Mouse (Mus musculus): Measurements from ENCODE around the gene Gcm2. TPM values are rescaled to one million over a fixed set of nuclear protein-coding genes. Genes with fewer than 3 reads are reported as not detected.
A peak's percentile ranks its signal among the peaks of the same experiment; 100 is the strongest.

Gcm2 gene
- polyA plus RNA-seq, 1 experiment from 2014 or later = 0.11 TPM

- Histone ChIP-seq H3K9me3 (ENCODE audit: control insufficient read depth, low read length) (no peaks in the 10 kb centered on the region), H3K27me3 (ENCODE audit: control insufficient read depth, insufficient read depth, low read length) (0 out of 2 replicates have a peak, but pooled peaks cover 3% of the 10 kb centered on the region), H3K4me1 (ENCODE audit: control insufficient read depth, insufficient read depth, low read length) (no peaks in the 10 kb centered on the region), H3K4me3 (ENCODE audit: low read depth, low read length) (no peak overlapping the region), H3K4me2 (ENCODE audit: low read depth) (no peak overlapping the region), H3K9ac (ENCODE audit: low read length) (no peak overlapping the region), H3K27ac (ENCODE audit: low read depth, low read length) (no peak overlapping the region), H3K36me3 (ENCODE audit: control insufficient read depth, insufficient read depth, low read length) (no peaks in the 10 kb centered on the region)
- 45% methylated on average over 9 of the region's 9 CpGs for WGBS
- ATAC-seq (ENCODE audit: insufficient read depth, low FRiP score, low TSS enrichment) (no peak), DNase-seq (ENCODE audit: low spot score) (no peak)
Observed at GRCm38 (mm10) chr13:41119152-41119945, 8.5 kb upstream of the Gcm2 start.

DNA sequence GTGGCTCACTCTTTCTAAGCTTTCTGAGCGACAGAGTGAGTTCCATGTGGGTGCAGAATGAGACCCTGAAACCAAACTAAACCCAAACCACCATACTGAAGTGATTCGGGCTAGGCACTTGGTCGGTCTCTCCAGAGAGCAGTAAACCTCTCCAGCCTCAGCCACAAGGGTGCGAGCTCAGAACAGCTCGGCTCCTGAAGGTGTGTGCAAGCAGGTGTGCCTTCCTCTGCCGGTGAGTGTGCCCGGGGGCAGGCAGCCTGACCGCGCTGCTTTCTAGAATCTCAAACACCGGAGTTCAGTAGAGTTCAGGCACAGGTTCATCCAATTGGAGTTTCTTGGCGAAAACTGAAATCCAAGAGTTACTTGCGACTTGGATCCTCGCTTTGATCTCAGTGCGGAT, 3.1 kb upstream of the Gcm2 start, which contains the start of gene Sycp2l:
Gene Sycp2l (plus strand): TSS at position 368 of the 400 bp plus-strand sequence.
- Histone ChIP-seq H3K36me3 (ENCODE audit: control insufficient read depth, insufficient read depth, low read length) (no peaks in the 10 kb centered on the region), H3K4me3 (ENCODE audit: low read depth, low read length) (no peak within 1 kb of the TSS), H3K4me2 (ENCODE audit: low read depth) (peak within 1 kb of the TSS; percentile 19), H3K27ac (ENCODE audit: low read depth, low read length) (no peak within 1 kb of the TSS), H3K27me3 (ENCODE audit: control insufficient read depth, insufficient read depth, low read length) (0 out of 2 replicates have a peak, but pooled peaks cover 8% of the 10 kb centered on the region), H3K4me1 (ENCODE audit: control insufficient read depth, insufficient read depth, low read length) (no peaks in the 10 kb centered on the region), H3K9me3 (ENCODE audit: control insufficient read depth, low read length) (no peaks in the 10 kb centered on the region), H3K9ac (ENCODE audit: low read length) (no peak within 1 kb of the TSS)
- no peak for ATAC-seq (ENCODE audit: insufficient read depth, low FRiP score, low TSS enrichment)
- 20% methylated on average over 14 of the region's 14 CpGs for WGBS
- DNase-seq (ENCODE audit: low spot score) = no peak

DNA sequence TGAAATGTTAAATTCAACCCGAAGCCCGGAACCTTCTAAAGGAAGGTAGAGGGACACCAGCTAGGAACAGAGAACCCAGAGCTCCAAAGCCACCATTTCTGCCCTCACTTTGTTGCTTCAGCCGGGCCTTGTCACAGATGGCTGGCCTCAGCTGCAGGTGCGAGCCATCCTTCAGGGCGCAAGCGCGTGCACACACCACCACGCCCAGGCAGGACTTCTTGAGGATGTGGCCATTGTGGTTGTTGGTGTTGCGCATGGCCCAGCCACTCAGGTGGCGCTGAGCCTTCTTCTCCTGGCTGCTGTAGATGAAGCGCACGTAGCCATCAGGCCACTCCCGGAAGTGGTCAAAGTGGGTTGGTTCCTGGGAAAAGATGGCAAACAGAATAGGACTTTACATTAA, 5.3 kb downstream of the Gcm2 start:
- Histone ChIP-seq H3K9me3 (ENCODE audit: control insufficient read depth, low read length) (no peaks in the 10 kb centered on the region), H3K27ac (ENCODE audit: low read depth, low read length) (no peak overlapping the region), H3K4me3 (ENCODE audit: low read depth, low read length) (no peak overlapping the region), H3K4me2 (ENCODE audit: low read depth) (no peak overlapping the region), H3K4me1 (ENCODE audit: control insufficient read depth, insufficient read depth, low read length) (no peaks in the 10 kb centered on the region), H3K9ac (ENCODE audit: low read length) (no peak overlapping the region), H3K27me3 (ENCODE audit: control insufficient read depth, insufficient read depth, low read length) (no peaks in the 10 kb centered on the region), H3K36me3 (ENCODE audit: control insufficient read depth, insufficient read depth, low read length) (no peaks in the 10 kb centered on the region)
- DNase-seq (ENCODE audit: low spot score) = no peak
- no peak for ATAC-seq (ENCODE audit: insufficient read depth, low FRiP score, low TSS enrichment)
- 93% methylated on average over 13 of the region's 13 CpGs for WGBS

DNA sequence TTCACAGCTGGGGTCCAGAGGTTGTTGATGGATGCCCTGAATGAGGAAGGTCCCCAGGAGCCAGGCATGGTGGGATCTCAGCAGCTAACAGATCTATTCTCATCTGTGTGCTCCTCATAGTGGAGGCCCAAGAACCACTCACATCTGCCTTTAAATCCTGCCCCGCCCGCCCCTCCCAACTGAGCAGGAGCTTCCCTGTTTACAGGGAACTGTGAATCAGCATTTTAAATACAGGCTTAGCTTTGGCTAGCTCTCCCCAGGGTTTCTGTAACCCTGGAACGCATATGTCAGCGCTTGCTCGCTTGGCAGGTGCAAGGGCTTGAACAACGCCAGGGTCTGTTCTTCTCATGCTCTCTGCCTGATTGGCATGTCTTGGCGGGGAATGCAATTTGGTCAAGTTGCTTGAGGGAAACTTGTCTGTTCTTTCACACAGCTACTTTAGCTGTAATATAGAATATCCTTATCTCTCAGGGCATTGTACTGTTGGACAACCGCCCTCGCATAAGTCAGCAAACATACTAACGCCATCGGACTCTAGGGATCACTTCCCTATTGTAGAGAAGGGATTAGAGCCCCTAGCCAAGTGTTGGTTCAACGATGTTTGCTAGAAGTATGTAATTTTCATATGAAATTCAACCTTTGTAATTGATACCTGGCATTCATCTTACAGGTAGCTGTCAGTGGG, 6.9 kb downstream of the Gcm2 start:
- Histone ChIP-seq H3K27ac (ENCODE audit: low read depth, low read length) (no peak overlapping the region), H3K36me3 (ENCODE audit: control insufficient read depth, insufficient read depth, low read length) (no peaks in the 10 kb centered on the region), H3K4me1 (ENCODE audit: control insufficient read depth, insufficient read depth, low read length) (no peaks in the 10 kb centered on the region), H3K9me3 (ENCODE audit: control insufficient read depth, low read length) (no peaks in the 10 kb centered on the region), H3K4me2 (ENCODE audit: low read depth) (no peak overlapping the region), H3K9ac (ENCODE audit: low read length) (no peak overlapping the region), H3K4me3 (ENCODE audit: low read depth, low read length) (no peak overlapping the region), H3K27me3 (ENCODE audit: control insufficient read depth, insufficient read depth, low read length) (no peaks in the 10 kb centered on the region)
- ATAC-seq (ENCODE audit: insufficient read depth, low FRiP score, low TSS enrichment) (no peak), DNase-seq (ENCODE audit: low spot score) (no peak)
- WGBS = 79% methylated on average over 12 of the region's 12 CpGs

GRCm38 (mm10) chr13:41100031-41100430, 10.8 kb downstream of the Gcm2 start:
- DNase-seq (ENCODE audit: low spot score) (no peak), ATAC-seq (ENCODE audit: insufficient read depth, low FRiP score, low TSS enrichment) (no peak)
- 91% methylated on average over 2 of the region's 2 CpGs for WGBS
- no peak overlapping the region for H3K4me3 ChIP-seq (ENCODE audit: low read depth, low read length)
- no peaks in the 10 kb centered on the region for H3K36me3 ChIP-seq (ENCODE audit: control insufficient read depth, insufficient read depth, low read length)
- no peaks in the 10 kb centered on the region for H3K9me3 ChIP-seq (ENCODE audit: control insufficient read depth, low read length)
- no peak overlapping the region for H3K27ac ChIP-seq (ENCODE audit: low read depth, low read length)
- H3K9ac ChIP-seq (ENCODE audit: low read length) = no peak overlapping the region
- H3K4me1 ChIP-seq (ENCODE audit: control insufficient read depth, insufficient read depth, low read length) = no peaks in the 10 kb centered on the region
- H3K27me3 ChIP-seq (ENCODE audit: control insufficient read depth, insufficient read depth, low read length) = no peaks in the 10 kb centered on the region
- H3K4me2 ChIP-seq (ENCODE audit: low read depth) = no peak overlapping the region

- H3K36me3 ChIP-seq (ENCODE audit: control insufficient read depth, insufficient read depth, low read length) = no peaks in the 10 kb centered on the region
- H3K27me3 ChIP-seq (ENCODE audit: control insufficient read depth, insufficient read depth, low read length) = no peaks in the 10 kb centered on the region
- H3K9ac ChIP-seq (ENCODE audit: low read length) = no peak overlapping the region
- no peak for ATAC-seq (ENCODE audit: insufficient read depth, low FRiP score, low TSS enrichment)
- no peak overlapping the region for H3K4me2 ChIP-seq (ENCODE audit: low read depth)
- DNase-seq (ENCODE audit: low spot score) = no peak
- H3K4me1 ChIP-seq (ENCODE audit: control insufficient read depth, insufficient read depth, low read length) = no peaks in the 10 kb centered on the region
- no peak overlapping the region for H3K27ac ChIP-seq (ENCODE audit: low read depth, low read length)
- 90% methylated on average over 15 of the region's 15 CpGs for WGBS
- no peak overlapping the region for H3K4me3 ChIP-seq (ENCODE audit: low read depth, low read length)
- H3K9me3 ChIP-seq (ENCODE audit: control insufficient read depth, low read length) = no peaks in the 10 kb centered on the region
Observed at GRCm38 (mm10) chr13:41098325-41098724, 12.5 kb downstream of the Gcm2 start.

DNA sequence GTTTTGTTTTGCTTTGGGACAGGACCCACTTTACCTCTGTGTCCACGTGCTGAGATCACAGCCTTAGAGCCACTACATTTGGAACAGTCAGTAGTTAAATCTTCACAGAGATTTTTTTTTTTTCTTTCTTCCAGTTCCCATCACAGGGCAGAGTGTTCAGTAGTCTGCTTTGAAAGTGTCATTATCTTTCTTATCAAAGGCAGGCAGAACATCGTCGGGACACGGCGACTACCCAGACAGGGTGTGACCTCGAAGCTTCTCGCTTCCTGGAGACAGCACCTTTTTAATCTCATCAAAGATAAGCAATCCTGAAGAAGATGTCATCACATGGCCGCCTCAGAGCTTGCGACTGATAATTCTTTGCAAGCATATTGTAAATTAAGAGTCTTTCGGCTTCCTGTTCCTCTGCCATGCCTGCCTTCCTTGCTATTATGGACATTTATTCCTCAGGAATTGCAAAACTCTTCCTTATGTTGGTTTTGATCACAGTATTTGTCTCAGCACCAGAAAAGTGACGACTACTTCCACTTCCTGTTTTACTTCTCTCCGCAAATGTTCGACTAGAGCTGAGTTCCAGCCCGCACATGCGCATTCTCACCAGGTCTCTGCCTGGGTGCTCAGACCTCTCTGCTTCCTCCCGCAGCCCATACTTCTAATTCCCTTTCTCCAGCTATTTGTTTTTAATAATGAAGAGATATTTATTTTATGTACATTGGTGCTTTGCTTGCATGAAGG, 13.3 kb downstream of the Gcm2 start:
- no peaks in the 10 kb centered on the region for H3K36me3 ChIP-seq (ENCODE audit: control insufficient read depth, insufficient read depth, low read length)
- H3K9ac ChIP-seq (ENCODE audit: low read length) = no peak overlapping the region
- H3K9me3 ChIP-seq (ENCODE audit: control insufficient read depth, low read length) = no peaks in the 10 kb centered on the region
- 86% methylated on average over 16 of the region's 16 CpGs for WGBS
- no peak overlapping the region for H3K4me3 ChIP-seq (ENCODE audit: low read depth, low read length)
- no peak overlapping the region for H3K4me2 ChIP-seq (ENCODE audit: low read depth)
- no peaks in the 10 kb centered on the region for H3K4me1 ChIP-seq (ENCODE audit: control insufficient read depth, insufficient read depth, low read length)
- DNase-seq (ENCODE audit: low spot score) (no peak), ATAC-seq (ENCODE audit: insufficient read depth, low FRiP score, low TSS enrichment) (no peak)
- H3K27ac ChIP-seq (ENCODE audit: low read depth, low read length) = no peak overlapping the region
- H3K27me3 ChIP-seq (ENCODE audit: control insufficient read depth, insufficient read depth, low read length) = no peaks in the 10 kb centered on the region

- ATAC-seq (ENCODE audit: insufficient read depth, low FRiP score, low TSS enrichment) = no peak
- no peak for DNase-seq (ENCODE audit: low spot score)
- no peak overlapping the region for H3K4me3 ChIP-seq (ENCODE audit: low read depth, low read length)
- no peaks in the 10 kb centered on the region for H3K9me3 ChIP-seq (ENCODE audit: control insufficient read depth, low read length)
- H3K27ac ChIP-seq (ENCODE audit: low read depth, low read length) = no peak overlapping the region
- no peaks in the 10 kb centered on the region for H3K36me3 ChIP-seq (ENCODE audit: control insufficient read depth, insufficient read depth, low read length)
- no peaks in the 10 kb centered on the region for H3K4me1 ChIP-seq (ENCODE audit: control insufficient read depth, insufficient read depth, low read length)
- H3K27me3 ChIP-seq (ENCODE audit: control insufficient read depth, insufficient read depth, low read length) = no peaks in the 10 kb centered on the region
- WGBS = 81% methylated on average over 10 of the region's 10 CpGs
- no peak overlapping the region for H3K4me2 ChIP-seq (ENCODE audit: low read depth)
- H3K9ac ChIP-seq (ENCODE audit: low read length) = no peak overlapping the region
Observed at GRCm38 (mm10) chr13:41094160-41094559, 16.7 kb downstream of the Gcm2 start.
